Mouse (Mus musculus): ENCODE results near the gene Pkp3. TPM values are rescaled to one million over a fixed set of nuclear protein-coding genes. Genes with fewer than 3 reads are reported as not detected.

Pkp3 gene
- total and polyA plus RNA-seq, 3 experiments, result not detected

DNA sequence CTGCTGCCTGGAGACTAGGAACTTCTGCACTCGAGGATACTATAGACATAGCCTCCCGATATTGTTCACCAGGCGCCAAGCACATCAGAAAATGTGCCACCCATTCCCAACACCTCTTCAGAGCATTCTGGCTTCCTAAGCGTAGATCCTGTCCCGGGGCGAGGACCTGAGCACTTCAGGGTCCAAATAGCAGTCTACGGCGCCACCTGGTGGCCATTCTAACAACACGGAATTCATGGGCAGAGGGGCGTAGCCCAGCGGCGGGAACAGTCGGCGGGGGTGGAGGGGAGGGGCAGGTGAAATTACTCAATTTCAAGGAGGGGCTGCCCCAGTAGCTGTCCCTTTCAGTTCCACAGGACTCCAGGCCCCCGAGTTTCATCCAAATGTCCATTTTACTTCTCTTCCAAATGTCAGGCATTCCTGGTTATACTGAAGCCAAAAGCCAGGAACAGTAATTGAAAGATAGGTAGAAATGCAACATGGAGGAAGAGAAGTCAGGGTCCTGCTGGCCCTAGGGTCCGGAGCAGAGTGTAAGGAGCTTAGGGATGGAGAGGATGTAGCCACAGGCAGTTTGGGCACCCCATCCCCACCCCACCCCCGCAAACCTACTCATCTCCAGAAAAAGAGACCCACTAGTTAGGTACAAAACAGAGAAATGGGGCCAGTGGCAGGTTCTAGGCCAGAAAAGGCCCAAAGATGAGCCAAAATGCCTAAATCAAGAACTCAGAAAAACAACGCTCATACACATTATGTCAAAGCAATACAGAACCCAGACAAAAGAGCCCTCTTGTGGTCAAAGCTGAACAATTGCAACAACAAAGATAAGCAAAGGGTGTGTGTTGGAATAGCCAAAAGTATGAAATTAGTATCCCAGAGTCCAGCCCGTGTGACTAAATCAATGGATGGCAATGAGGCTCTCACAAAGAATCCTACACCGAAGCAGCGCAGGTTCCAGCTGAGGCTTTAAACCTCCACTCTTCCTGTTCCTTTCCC, 29.5 kb upstream of the Pkp3 start:
- H3K79me2 ChIP-seq (ENCODE audit: control insufficient read depth, insufficient read depth, low read length, poor library complexity), result no peaks in the 10 kb centered on the region
- 0 out of 2 replicates have a peak overlapping the region, but pooled peaks have one; percentile 11 for H3K27ac ChIP-seq (ENCODE audit: control insufficient read depth, low read depth, low read length)
- H3K9me3 ChIP-seq (replicated peaks; ENCODE audit: insufficient read depth, low read length), result no peaks in the 10 kb centered on the region
- no peaks in the 10 kb centered on the region for H3K27me3 ChIP-seq (ENCODE audit: control insufficient read depth in 1 of 2, insufficient read depth in 2 of 2, low read length in 2 of 2)
- peak overlapping the region; percentile 48 for H3K9ac ChIP-seq (ENCODE audit: control insufficient read depth, low read depth, low read length, poor library complexity, severe bottlenecking)
- H3K36me3 ChIP-seq (ENCODE audit: control insufficient read depth in 1 of 2, insufficient read depth in 2 of 2, low read length in 2 of 2), result 0 out of 4 replicates have a peak, but pooled peaks cover 0 to 3% of the 10 kb centered on the region in 2 experiments
- DNase-seq (ENCODE audit: low read depth, low spot score), result peak; percentile 93
- H3K4me3 ChIP-seq (ENCODE audit: control insufficient read depth in 1 of 2, insufficient read depth in 1 of 2, low read depth in 2 of 2, low read length in 2 of 2), result peak overlapping the region; percentile 46 to 58
- TF ChIP-seq MAX (IDR thresholded peaks at IDR 0.05; ENCODE audit: low read length) (no peak), TAL1 (IDR thresholded peaks at IDR 0.05; ENCODE audit: low read length) (peak; percentile 31), ZC3H11A (IDR thresholded peaks at IDR 0.05; ENCODE audit: low read depth, low read length) (peak; percentile 97), SMC3 (IDR thresholded peaks at IDR 0.05; ENCODE audit: low read depth, low read length) (peak; percentile 97), SIN3A (IDR thresholded peaks at IDR 0.05; ENCODE audit: low read length) (peak; percentile 76), GABPA (IDR thresholded peaks at IDR 0.05; ENCODE audit: low read depth, low read length) (no peak), BHLHE40 (IDR thresholded peaks at IDR 0.05; ENCODE audit: borderline replicate concordance, low read depth, low read length) (no peak), ZMIZ1 (IDR thresholded peaks at IDR 0.05; ENCODE audit: low read depth, low read length) (no peak), USF2 (IDR thresholded peaks at IDR 0.05; ENCODE audit: borderline replicate concordance in 1 of 2, insufficient read depth in 1 of 2, low read depth in 1 of 2, low read length in 2 of 2) (no peak), HCFC1 (IDR thresholded peaks at IDR 0.05; ENCODE audit: low read depth, low read length) (no peak), ETS1 (IDR thresholded peaks at IDR 0.05; ENCODE audit: low read depth, low read length) (no peak), NELFE (IDR thresholded peaks at IDR 0.05; ENCODE audit: low read depth, low read length) (no peak), RAD21 (IDR thresholded peaks at IDR 0.05; ENCODE audit: low read depth, low read length) (peak; percentile 97), MAZ (IDR thresholded peaks at IDR 0.05; ENCODE audit: low read depth, low read length) (peak; percentile 35; the same call in 1 of the 2 replicates), MYC (IDR thresholded peaks at IDR 0.05; ENCODE audit: low read depth, low read length) (0 out of 2 replicates have a peak, but pooled peaks have one; percentile 28), JUND (IDR thresholded peaks at IDR 0.05; ENCODE audit: low read depth, low read length) (no peak), UBTF (IDR thresholded peaks at IDR 0.05; ENCODE audit: borderline replicate concordance, insufficient read depth, low read depth, low read length) (no peak), POLR2AphosphoS2 (IDR thresholded peaks at IDR 0.05; ENCODE audit: low read length) (no peak), GATA1 (IDR thresholded peaks at IDR 0.05; ENCODE audit: low read depth, low read length) (peak; percentile 83), POLR2AphosphoS5 (IDR thresholded peaks at IDR 0.05; ENCODE audit: borderline replicate concordance, low read depth, low read length) (no peak), NRF1 (IDR thresholded peaks at IDR 0.05; ENCODE audit: insufficient read depth, low read depth, low read length, poor library complexity, severe bottlenecking) (no peak), MXI1 (IDR thresholded peaks at IDR 0.05; ENCODE audit: low read depth, low read length) (peak; percentile 38), KAT2A (conservative IDR thresholded peaks at IDR 0.05; ENCODE audit: low read depth, low read length) (no peak), CHD1 (IDR thresholded peaks at IDR 0.05; ENCODE audit: low read depth, low read length) (no peak), E2F4 (IDR thresholded peaks at IDR 0.05; ENCODE audit: borderline replicate concordance, low read depth, low read length) (no peak), TCF12 (IDR thresholded peaks at IDR 0.05; ENCODE audit: low read depth, low read length) (no peak), TBP (IDR thresholded peaks at IDR 0.05; ENCODE audit: low read depth, low read length) (0 out of 2 replicates have a peak, but pooled peaks have one; percentile 7), CTCF (IDR thresholded peaks at IDR 0.05 in 2 of 3, conservative IDR thresholded peaks at IDR 0.05 in 1 of 3; ENCODE audit: control insufficient read depth in 1 of 3, insufficient read depth in 1 of 3, low read depth in 2 of 3, low read length in 3 of 3, poor library complexity in 1 of 3, severe bottlenecking in 1 of 3) (peak; percentile 61 to 99 (median 97))
- peaks cover 0 to 12% of the 10 kb centered on the region in 2 experiments; a peak in 3 of 4 replicates for H3K4me1 ChIP-seq (ENCODE audit: control insufficient read depth in 1 of 2, insufficient read depth in 2 of 2, low read length in 2 of 2)

All from MEL (cell line).